Mouse (Mus musculus): ENCODE data around the gene Ltbp2. TPM values are rescaled to one million over a fixed set of nuclear protein-coding genes. Genes with fewer than 3 reads are reported as not detected.

Gene Ltbp2
- polyA plus RNA-seq, 1 experiment from 2014 or later, result 0.31 TPM

DNA sequence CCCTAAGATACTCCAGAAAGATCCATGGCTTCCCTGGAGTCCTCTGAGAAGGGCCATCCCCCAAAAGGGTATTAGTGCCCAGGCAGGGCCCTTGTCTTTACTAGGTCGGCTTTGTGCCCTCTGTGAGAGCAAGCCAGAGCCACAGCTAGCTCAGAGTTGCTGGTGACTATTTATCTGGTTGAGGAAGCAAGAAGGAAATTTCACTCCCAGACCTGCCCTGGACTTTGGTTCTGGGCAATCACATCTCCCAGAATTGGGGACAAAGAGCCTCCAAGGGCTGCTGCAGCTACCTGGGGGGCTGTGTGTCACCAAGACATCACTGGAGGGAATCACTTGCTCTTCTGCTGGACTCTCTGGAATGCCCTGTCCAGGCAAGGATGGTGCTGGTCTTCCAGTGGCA is 70.3 kb downstream of the Ltbp2 start:
- H3K36me3 ChIP-seq (ENCODE audit: control insufficient read depth, insufficient read depth, low read length), result no peaks in the 10 kb centered on the region
- H3K27ac ChIP-seq (ENCODE audit: low read depth, low read length), result no peak overlapping the region
- H3K4me2 ChIP-seq (ENCODE audit: low read length), result no peak overlapping the region
- no peaks in the 10 kb centered on the region for H3K9me3 ChIP-seq (ENCODE audit: control insufficient read depth, low read length)
- 78% methylated on average over 1 of the region's 1 CpGs for WGBS
- no peaks in the 10 kb centered on the region; the same call in 1 of the 2 replicates for H3K4me1 ChIP-seq (ENCODE audit: control insufficient read depth, insufficient read depth, low read depth, low read length)
- H3K27me3 ChIP-seq (replicated peaks; ENCODE audit: control insufficient read depth, insufficient read depth, low read length), result no peaks in the 10 kb centered on the region
- no peak overlapping the region for H3K4me3 ChIP-seq (ENCODE audit: low read length)
- H3K9ac ChIP-seq (ENCODE audit: low read depth, low read length), result no peak overlapping the region
- no peak for ATAC-seq

DNA sequence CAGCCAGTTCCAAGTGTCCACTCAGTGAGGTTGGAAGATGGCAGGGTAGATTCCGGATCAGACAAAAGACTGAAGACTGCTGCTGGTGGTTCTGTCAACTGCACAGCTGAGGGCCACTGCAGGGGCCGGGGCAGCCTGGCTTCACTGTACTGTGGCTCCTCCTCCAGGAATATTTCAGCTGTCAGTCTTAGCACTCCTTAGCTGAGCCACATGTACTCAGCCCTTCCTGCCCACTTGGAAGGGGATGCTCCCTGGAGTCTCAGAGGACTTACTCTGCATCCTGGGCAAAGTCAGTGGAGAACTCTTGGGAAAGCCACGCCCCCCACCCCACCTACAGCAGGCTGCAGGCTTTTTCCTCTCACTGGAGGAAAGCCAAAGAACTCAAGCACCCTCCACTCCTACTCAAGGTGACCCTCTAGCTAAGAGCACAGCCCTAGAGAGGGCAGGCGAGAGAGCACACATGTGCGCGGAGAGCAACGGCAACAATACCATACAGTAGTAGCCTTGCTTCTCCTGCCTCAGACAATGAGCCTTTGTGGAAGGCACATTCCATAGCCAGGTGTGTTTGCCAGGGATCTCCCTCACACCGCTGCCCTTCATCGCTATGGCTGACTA is 71.0 kb downstream of the Ltbp2 start:
- no peak overlapping the region for H3K9ac ChIP-seq (ENCODE audit: low read depth, low read length)
- H3K4me1 ChIP-seq (ENCODE audit: control insufficient read depth, insufficient read depth, low read depth, low read length), result no peaks in the 10 kb centered on the region; the same call in 1 of the 2 replicates
- no peak overlapping the region for H3K4me3 ChIP-seq (ENCODE audit: low read length)
- 80% methylated on average over 9 of the region's 9 CpGs for WGBS
- ATAC-seq, result no peak
- no peaks in the 10 kb centered on the region for H3K9me3 ChIP-seq (ENCODE audit: control insufficient read depth, low read length)
- no peak overlapping the region for H3K27ac ChIP-seq (ENCODE audit: low read depth, low read length)
- no peak overlapping the region for H3K4me2 ChIP-seq (ENCODE audit: low read length)
- no peaks in the 10 kb centered on the region for H3K36me3 ChIP-seq (ENCODE audit: control insufficient read depth, insufficient read depth, low read length)
- H3K27me3 ChIP-seq (replicated peaks; ENCODE audit: control insufficient read depth, insufficient read depth, low read length), result no peaks in the 10 kb centered on the region

- no peak overlapping the region for H3K9ac ChIP-seq (ENCODE audit: low read depth, low read length)
- no peaks in the 10 kb centered on the region for H3K36me3 ChIP-seq (ENCODE audit: control insufficient read depth, insufficient read depth, low read length)
- no peak overlapping the region for H3K4me3 ChIP-seq (ENCODE audit: low read length)
- 88% methylated on average over 3 of the region's 3 CpGs for WGBS
- H3K4me2 ChIP-seq (ENCODE audit: low read length), result no peak overlapping the region
- no peaks in the 10 kb centered on the region for H3K27me3 ChIP-seq (replicated peaks; ENCODE audit: control insufficient read depth, insufficient read depth, low read length)
- H3K9me3 ChIP-seq (ENCODE audit: control insufficient read depth, low read length), result no peaks in the 10 kb centered on the region
- no peak overlapping the region for H3K27ac ChIP-seq (ENCODE audit: low read depth, low read length)
- no peak for ATAC-seq
- no peaks in the 10 kb centered on the region; the same call in 1 of the 2 replicates for H3K4me1 ChIP-seq (ENCODE audit: control insufficient read depth, insufficient read depth, low read depth, low read length)
Measured at GRCm38 (mm10) chr12:84802625-84803024, 73.7 kb downstream of the Ltbp2 start.

DNA sequence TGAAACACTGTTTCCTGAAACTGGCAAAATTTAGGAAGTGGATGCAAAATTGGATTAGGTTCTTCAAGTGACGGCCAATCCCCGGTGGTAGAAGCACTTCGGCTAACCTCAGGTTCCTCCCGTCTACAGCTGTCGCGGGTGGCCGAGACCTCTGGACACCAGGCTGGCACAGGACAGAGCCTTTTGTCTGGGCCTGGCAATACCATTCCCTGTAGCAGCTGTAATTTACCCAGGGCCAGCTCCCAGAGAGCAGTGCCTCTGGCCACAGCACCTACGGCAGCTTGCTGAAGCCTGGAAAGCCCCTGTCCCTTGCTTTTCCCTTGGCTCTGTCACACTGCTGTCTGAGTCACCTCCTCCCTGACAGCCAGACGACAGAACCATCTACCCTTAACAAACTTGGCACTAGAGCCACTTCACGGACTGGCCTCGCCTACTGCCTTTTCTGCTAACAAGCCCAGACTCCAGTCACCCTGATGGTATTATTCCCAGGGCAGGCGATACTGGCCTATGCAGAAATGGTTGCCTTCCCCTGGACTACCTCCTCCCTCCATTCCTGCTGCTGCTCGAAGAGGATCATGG is 74.7 kb downstream of the Ltbp2 start:
- Histone ChIP-seq H3K27me3 (replicated peaks; ENCODE audit: control insufficient read depth, insufficient read depth, low read length) (no peaks in the 10 kb centered on the region), H3K4me1 (ENCODE audit: control insufficient read depth, insufficient read depth, low read depth, low read length) (no peaks in the 10 kb centered on the region; the same call in 1 of the 2 replicates), H3K9ac (ENCODE audit: low read depth, low read length) (no peak overlapping the region), H3K36me3 (ENCODE audit: control insufficient read depth, insufficient read depth, low read length) (no peaks in the 10 kb centered on the region), H3K4me2 (ENCODE audit: low read length) (no peak overlapping the region), H3K4me3 (ENCODE audit: low read length) (no peak overlapping the region), H3K9me3 (ENCODE audit: control insufficient read depth, low read length) (no peaks in the 10 kb centered on the region), H3K27ac (ENCODE audit: low read depth, low read length) (no peak overlapping the region)
- WGBS, result 81% methylated on average over 13 of the region's 13 CpGs
- no peak for ATAC-seq

GRCm38 (mm10) chr12:84800419-84800818 is 75.9 kb downstream of the Ltbp2 start:
- no peak overlapping the region for H3K27ac ChIP-seq (ENCODE audit: low read depth, low read length)
- no peak overlapping the region for H3K4me2 ChIP-seq (ENCODE audit: low read length)
- H3K36me3 ChIP-seq (ENCODE audit: control insufficient read depth, insufficient read depth, low read length), result no peaks in the 10 kb centered on the region
- no peaks in the 10 kb centered on the region for H3K4me1 ChIP-seq (ENCODE audit: control insufficient read depth, insufficient read depth, low read depth, low read length)
- ATAC-seq, result no peak
- WGBS, result 58% methylated on average over 4 of the region's 4 CpGs
- H3K27me3 ChIP-seq (replicated peaks; ENCODE audit: control insufficient read depth, insufficient read depth, low read length), result no peaks in the 10 kb centered on the region
- H3K9ac ChIP-seq (ENCODE audit: low read depth, low read length), result no peak overlapping the region
- H3K9me3 ChIP-seq (ENCODE audit: control insufficient read depth, low read length), result no peaks in the 10 kb centered on the region
- H3K4me3 ChIP-seq (ENCODE audit: low read length), result no peak overlapping the region

DNA sequence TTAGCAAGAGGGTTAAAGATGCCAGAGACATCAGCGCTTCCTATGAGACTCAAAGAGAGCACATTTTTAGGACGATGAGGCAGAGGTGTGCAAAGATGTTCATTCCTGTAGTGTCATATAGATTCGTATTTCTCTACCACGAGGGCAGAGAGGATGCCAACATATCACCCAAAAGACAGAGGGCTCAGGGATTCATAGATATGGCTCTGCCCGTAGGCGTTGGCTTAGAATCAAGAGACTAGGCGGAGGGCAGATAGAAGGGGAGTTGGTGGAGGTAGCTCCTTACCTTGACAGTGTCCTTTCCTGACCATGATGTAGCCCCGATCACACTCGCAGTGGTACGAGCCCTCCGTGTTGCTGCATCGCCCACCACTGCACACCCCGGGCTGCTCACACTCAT is 77.2 kb downstream of the Ltbp2 start:
- no peak for ATAC-seq
- WGBS, result 95% methylated on average over 13 of the region's 13 CpGs
- H3K36me3 ChIP-seq (ENCODE audit: control insufficient read depth, insufficient read depth, low read length), result no peaks in the 10 kb centered on the region

DNA sequence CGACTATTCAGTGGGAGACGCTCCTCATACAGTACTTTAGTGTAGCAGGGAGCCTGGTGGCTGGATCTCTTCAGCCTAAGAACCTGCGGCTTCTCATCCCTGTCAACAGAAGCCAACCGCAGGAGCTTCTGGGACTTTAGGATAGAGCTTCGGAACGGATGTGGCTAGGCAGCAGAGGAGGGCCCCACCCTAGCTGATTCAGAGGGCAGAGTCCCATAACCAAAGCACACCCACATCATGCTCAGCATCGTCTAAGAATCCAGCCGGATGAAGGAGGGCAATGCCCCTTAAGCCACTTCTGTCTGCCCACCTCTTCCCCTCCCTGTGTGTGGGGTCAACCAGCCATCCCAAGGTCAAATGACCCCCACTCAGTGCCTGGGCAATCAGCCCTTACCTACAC is 81.7 kb downstream of the Ltbp2 start:
- Histone ChIP-seq H3K4me3 (ENCODE audit: low read length) (no peak overlapping the region), H3K9ac (ENCODE audit: low read depth, low read length) (no peak overlapping the region), H3K27ac (ENCODE audit: low read depth, low read length) (no peak overlapping the region), H3K4me1 (ENCODE audit: control insufficient read depth, insufficient read depth, low read depth, low read length) (no peaks in the 10 kb centered on the region), H3K9me3 (ENCODE audit: control insufficient read depth, low read length) (no peaks in the 10 kb centered on the region), H3K27me3 (replicated peaks; ENCODE audit: control insufficient read depth, insufficient read depth, low read length) (no peaks in the 10 kb centered on the region), H3K36me3 (ENCODE audit: control insufficient read depth, insufficient read depth, low read length) (no peaks in the 10 kb centered on the region), H3K4me2 (ENCODE audit: low read length) (no peak overlapping the region)
- 87% methylated on average over 8 of the region's 8 CpGs for WGBS
- ATAC-seq, result no peak

More for the DNA sequence above, 77.2 kb downstream of the Ltbp2 start:
- no peak overlapping the region for H3K9ac ChIP-seq (ENCODE audit: low read depth, low read length)
- H3K4me1 ChIP-seq (ENCODE audit: control insufficient read depth, insufficient read depth, low read depth, low read length), result no peaks in the 10 kb centered on the region
- H3K9me3 ChIP-seq (ENCODE audit: control insufficient read depth, low read length), result no peaks in the 10 kb centered on the region
- no peak overlapping the region for H3K27ac ChIP-seq (ENCODE audit: low read depth, low read length)
- no peak overlapping the region for H3K4me3 ChIP-seq (ENCODE audit: low read length)
- H3K4me2 ChIP-seq (ENCODE audit: low read length), result no peak overlapping the region
- no peaks in the 10 kb centered on the region for H3K27me3 ChIP-seq (replicated peaks; ENCODE audit: control insufficient read depth, insufficient read depth, low read length)

GRCm38 (mm10) chr12:84792629-84793028 is 83.7 kb downstream of the Ltbp2 start:
- ATAC-seq, result no peak
- H3K9me3 ChIP-seq (ENCODE audit: control insufficient read depth, low read length), result no peaks in the 10 kb centered on the region

GRCm38 (mm10) chr12:84790853-84791252 is 85.5 kb downstream of the Ltbp2 start:
- ATAC-seq, result no peak
- Histone ChIP-seq H3K36me3 (ENCODE audit: control insufficient read depth, insufficient read depth, low read length) (no peaks in the 10 kb centered on the region), H3K9ac (ENCODE audit: low read depth, low read length) (no peak overlapping the region), H3K4me1 (ENCODE audit: control insufficient read depth, insufficient read depth, low read depth, low read length) (no peaks in the 10 kb centered on the region), H3K4me2 (ENCODE audit: low read length) (no peak overlapping the region), H3K4me3 (ENCODE audit: low read length) (no peak overlapping the region), H3K27ac (ENCODE audit: low read depth, low read length) (no peak overlapping the region), H3K27me3 (replicated peaks; ENCODE audit: control insufficient read depth, insufficient read depth, low read length) (no peaks in the 10 kb centered on the region), H3K9me3 (ENCODE audit: control insufficient read depth, low read length) (no peaks in the 10 kb centered on the region)
- WGBS, result 70% methylated on average over 10 of the region's 10 CpGs

More at GRCm38 (mm10) chr12:84792629-84793028, 83.7 kb downstream of the Ltbp2 start:
- no peaks in the 10 kb centered on the region for H3K36me3 ChIP-seq (ENCODE audit: control insufficient read depth, insufficient read depth, low read length)
- H3K27ac ChIP-seq (ENCODE audit: low read depth, low read length), result no peak overlapping the region
- H3K27me3 ChIP-seq (replicated peaks; ENCODE audit: control insufficient read depth, insufficient read depth, low read length), result no peaks in the 10 kb centered on the region
- no peak overlapping the region for H3K4me2 ChIP-seq (ENCODE audit: low read length)
- 81% methylated on average over 4 of the region's 4 CpGs for WGBS
- no peak overlapping the region for H3K4me3 ChIP-seq (ENCODE audit: low read length)
- no peaks in the 10 kb centered on the region for H3K4me1 ChIP-seq (ENCODE audit: control insufficient read depth, insufficient read depth, low read depth, low read length)
- H3K9ac ChIP-seq (ENCODE audit: low read depth, low read length), result no peak overlapping the region

All from hindbrain, embryonic 16.5 days (tissue).